Mouse (Mus musculus): ENCODE results near the gene Fabp3.
A peak's percentile ranks its signal among the peaks of the same experiment; 100 is the strongest.

The Fabp3 gene

GRCm38 (mm10) chr4:130295047-130295745 is 13.2 kb upstream of the Fabp3 start:
- no peak for DNase-seq

- no peak for DNase-seq
Observed at GRCm38 (mm10) chr4:130296243-130296965, 12.0 kb upstream of the Fabp3 start.

- DNase-seq: no peak
Observed at GRCm38 (mm10) chr4:130297123-130297529, 11.3 kb upstream of the Fabp3 start.

- DNase-seq: no peak
Observed at GRCm38 (mm10) chr4:130298877-130299628, 9.3 kb upstream of the Fabp3 start.

GRCm38 (mm10) chr4:130299629-130300018 is 8.8 kb upstream of the Fabp3 start:
- no peak for DNase-seq

GRCm38 (mm10) chr4:130302285-130302870 is 6.0 kb upstream of the Fabp3 start:
- DNase-seq: no peak

- no peak for DNase-seq
Observed at GRCm38 (mm10) chr4:130304746-130305145, 3.6 kb upstream of the Fabp3 start.

- DNase-seq: peak; percentile 56
Observed at GRCm38 (mm10) chr4:130306796-130307630, 1.4 kb upstream of the Fabp3 start.

- DNase-seq: peak; percentile 90
Observed at GRCm38 (mm10) chr4:130307851-130308230, 554 bp upstream of the Fabp3 start.

GRCm38 (mm10) chr4:130309254-130309653 is 859 bp downstream of the Fabp3 start:
- DNase-seq: no peak

GRCm38 (mm10) chr4:130312526-130312925 is 4.1 kb downstream of the Fabp3 start:
- DNase-seq: no peak

GRCm38 (mm10) chr4:130313552-130313951 is 5.2 kb downstream of the Fabp3 start:
- DNase-seq: no peak

GRCm38 (mm10) chr4:130315771-130316527 is 7.6 kb downstream of the Fabp3 start:
- DNase-seq: peak; percentile 82

GRCm38 (mm10) chr4:130316691-130317090 is 8.3 kb downstream of the Fabp3 start:
- DNase-seq: no peak

- DNase-seq: no peak
Observed at GRCm38 (mm10) chr4:130318122-130318521, 9.7 kb downstream of the Fabp3 start.

- DNase-seq: no peak
Observed at GRCm38 (mm10) chr4:130319564-130319963, 11.2 kb downstream of the Fabp3 start.

GRCm38 (mm10) chr4:130321640-130322039 is 13.2 kb downstream of the Fabp3 start:
- no peak for DNase-seq

- no peak for DNase-seq
Observed at GRCm38 (mm10) chr4:130322567-130322966, 14.2 kb downstream of the Fabp3 start.

- no peak for DNase-seq
Observed at GRCm38 (mm10) chr4:130323165-130323564, 14.8 kb downstream of the Fabp3 start.

- no peak for DNase-seq
Observed at GRCm38 (mm10) chr4:130323607-130324006, 15.2 kb downstream of the Fabp3 start.

GRCm38 (mm10) chr4:130325446-130325845 is 17.1 kb downstream of the Fabp3 start:
- DNase-seq: no peak

GRCm38 (mm10) chr4:130327366-130327765 is 19.0 kb downstream of the Fabp3 start:
- peak; percentile 43 for DNase-seq

Data from kidney, postnatal 14 days (tissue).